Mouse (Mus musculus): ENCODE data around the gene Btbd6.

GRCm38 (mm10) chr12:112999569-113000293 lies 23.4 kb downstream of the Btbd6 start:
- TF ChIP-seq CTCF (IDR thresholded peaks at IDR 0.05) (no peak), EP300 (IDR thresholded peaks at IDR 0.05) (no peak)

Data from lung, postnatal 0 days (tissue).